Mouse (Mus musculus) neural tube, embryonic 15.5 days (tissue): ENCODE data around the gene Mib2. TPM values are rescaled to one million over a fixed set of nuclear protein-coding genes. Genes with fewer than 3 reads are reported as not detected.
A peak's percentile ranks its signal among the peaks of the same experiment; 100 is the strongest.
"Not testable (repeated sequence)": the region's sequence is repeated elsewhere in the genome, so short reads cannot be mapped to it uniquely, and the experiment has no call there.

Source experiments
- ATAC-seq: fragments of 200-750 bp; cut with Nextera tagmentation; 2 replicates; pipeline ENCODE4 v1.8.0; 2017; ENCODE audit warnings: mild to moderate bottlenecking, moderate TSS enrichment, moderate library complexity; ENCODE audit not compliant: low FRiP score
- H3K27ac ChIP-seq: fragments of 300-500 bp; sonication (generic); replicated peaks from 2 replicates; pipeline ENCODE4 v1.5.1; 2015; ENCODE audit warnings: mild to moderate bottlenecking, inconsistent platforms
- H3K27me3 ChIP-seq: fragments of 300-500 bp; sonication (generic); replicated peaks from 2 replicates; pipeline ENCODE4 v1.6.1; 2015; ENCODE audit warnings: inconsistent platforms
- H3K36me3 ChIP-seq: fragments of 300-500 bp; sonication (generic); 2 replicates; pipeline ENCODE4 v1.6.1; 2015; ENCODE audit warnings: inconsistent platforms
- H3K4me1 ChIP-seq: fragments of 300-500 bp; sonication (generic); 2 replicates; pipeline ENCODE4 v1.6.1; 2015; ENCODE audit warnings: inconsistent platforms
- H3K4me2 ChIP-seq: fragments of 300-500 bp; sonication (generic); 2 replicates; pipeline ENCODE4 v1.6.1; 2015; ENCODE audit warnings: inconsistent platforms, mild to moderate bottlenecking, moderate library complexity
- H3K4me3 ChIP-seq: fragments of 300-500 bp; sonication (generic); replicated peaks from 2 replicates; pipeline ENCODE4 v1.5.1; 2015; ENCODE audit warnings: mild to moderate bottlenecking, inconsistent platforms
- H3K9ac ChIP-seq: fragments of 300-500 bp; sonication (generic); replicated peaks from 2 replicates; pipeline ENCODE4 v1.6.1; 2015; ENCODE audit warnings: mild to moderate bottlenecking, inconsistent platforms
- H3K9me3 ChIP-seq: fragments of 300-500 bp; sonication (generic); replicated peaks from 2 replicates; pipeline ENCODE4 v1.6.1; 2016; ENCODE audit warnings: inconsistent platforms
- WGBS: fragments of 180-500 bp; shearing (Covaris S2); methylation state at CpG from one replicate; pipeline ENCODE4 v1.1.7; 2015; ENCODE audit warnings: mixed read lengths; 5-methylcytosine and 5-hydroxymethylcytosine counted together
- polyA plus RNA-seq: library from polyadenylated mRNA; unstranded; fragments of >200 nt; fragmentation: Nextera tagmentation; extraction: Ambion mirVana; gene quantifications from 2 replicates; pipeline ENCODE4 v1.2.1, GENCODE M21; 2015

Gene Mib2
- polyA plus RNA-seq, 1 experiment from 2014 or later = 54.7 TPM

- H3K4me1 ChIP-seq, H3K27me3 ChIP-seq, ATAC-seq, H3K27ac ChIP-seq, H3K4me2 ChIP-seq, H3K4me3 ChIP-seq, H3K9me3 ChIP-seq, H3K9ac ChIP-seq: not testable (repeated sequence)
- 96% methylated on average over 2 of the region's 2 CpGs for WGBS
- peaks cover 82% of the 10 kb centered on the region for H3K36me3 ChIP-seq
These were observed 23.7 kb downstream of the Mib2 start, which contains the start of gene Gm10563 for GRCm38 (mm10) chr4:155645308-155645707. Gene Gm10563, minus strand, starts transcription at chr4:155645408.

- H3K9ac ChIP-seq = no peak overlapping the region
- H3K9me3 ChIP-seq = no peaks in the 10 kb centered on the region
- WGBS = 91% methylated on average over 1 of the region's 1 CpGs
- no peaks in the 10 kb centered on the region for H3K27me3 ChIP-seq
- no peaks in the 10 kb centered on the region for H3K4me1 ChIP-seq
- no peak overlapping the region for H3K4me2 ChIP-seq
- H3K27ac ChIP-seq = no peak overlapping the region
- no peak for ATAC-seq
- peaks cover 79% of the 10 kb centered on the region for H3K36me3 ChIP-seq
- no peak overlapping the region for H3K4me3 ChIP-seq
These were observed 25.5 kb downstream of the Mib2 start for GRCm38 (mm10) chr4:155643531-155643930.

- Histone ChIP-seq H3K36me3 (peaks cover 88% of the 10 kb centered on the region), H3K27ac (no peak overlapping the region), H3K4me3 (no peak overlapping the region), H3K9me3 (no peaks in the 10 kb centered on the region), H3K27me3 (no peaks in the 10 kb centered on the region), H3K4me2 (no peak overlapping the region), H3K4me1 (no peaks in the 10 kb centered on the region), H3K9ac (no peak overlapping the region)
- ATAC-seq = no peak
These were observed 33.1 kb downstream of the Mib2 start for GRCm38 (mm10) chr4:155635766-155636499.

- ATAC-seq = no peak
- H3K27ac ChIP-seq = no peak overlapping the region
- H3K36me3 ChIP-seq = peaks cover 71% of the 10 kb centered on the region
- no peak overlapping the region for H3K4me2 ChIP-seq
- 92% methylated on average over 6 of the region's 6 CpGs for WGBS
- no peak overlapping the region for H3K9ac ChIP-seq
- H3K4me3 ChIP-seq = no peak overlapping the region
- no peaks in the 10 kb centered on the region for H3K27me3 ChIP-seq
- H3K9me3 ChIP-seq = no peaks in the 10 kb centered on the region
- peaks cover 3% of the 10 kb centered on the region for H3K4me1 ChIP-seq
These were observed 38.7 kb downstream of the Mib2 start for GRCm38 (mm10) chr4:155630267-155630666.

GRCm38 (mm10) chr4:155624338-155625291, 44.4 kb downstream of the Mib2 start, which contains the start of gene Cdk11b:
Gene Cdk11b, plus strand, starts transcription at chr4:155624854.
- H3K9me3 ChIP-seq = no peaks in the 10 kb centered on the region
- peak within 1 kb of the TSS; percentile 96 for H3K27ac ChIP-seq
- ATAC-seq = peak; percentile 100
- peak within 1 kb of the TSS; percentile 75 for H3K9ac ChIP-seq
- WGBS = under 1% methylated on average over 84 of the region's 84 CpGs
- H3K27me3 ChIP-seq = no peaks in the 10 kb centered on the region
- H3K4me2 ChIP-seq = peak within 1 kb of the TSS; percentile 63
- H3K4me3 ChIP-seq = peak within 1 kb of the TSS; percentile 95
- H3K4me1 ChIP-seq = peaks cover 11% of the 10 kb centered on the region
- H3K36me3 ChIP-seq = peaks cover 45% of the 10 kb centered on the region

GRCm38 (mm10) chr4:155618321-155618720, 50.7 kb downstream of the Mib2 start:
- H3K36me3 ChIP-seq = peaks cover 76% of the 10 kb centered on the region
- H3K4me2 ChIP-seq = no peak overlapping the region
- peaks cover under 1% of the 10 kb centered on the region; the same call in 1 of the 2 replicates for H3K4me1 ChIP-seq
- 95% methylated on average over 5 of the region's 5 CpGs for WGBS
- H3K9me3 ChIP-seq = no peaks in the 10 kb centered on the region
- no peak for ATAC-seq
- no peak overlapping the region for H3K27ac ChIP-seq
- H3K4me3 ChIP-seq = no peak overlapping the region
- no peak overlapping the region for H3K9ac ChIP-seq
- no peaks in the 10 kb centered on the region for H3K27me3 ChIP-seq

GRCm38 (mm10) chr4:155613264-155613663, 55.7 kb downstream of the Mib2 start:
- 95% methylated on average over 3 of the region's 3 CpGs for WGBS
- Histone ChIP-seq H3K4me3 (no peak overlapping the region), H3K9ac (no peak overlapping the region), H3K9me3 (no peaks in the 10 kb centered on the region), H3K36me3 (peaks cover 76% of the 10 kb centered on the region), H3K27ac (no peak overlapping the region), H3K27me3 (no peaks in the 10 kb centered on the region), H3K4me1 (no peaks in the 10 kb centered on the region), H3K4me2 (no peak overlapping the region)
- no peak for ATAC-seq

GRCm38 (mm10) chr4:155611860-155612259, 57.1 kb downstream of the Mib2 start:
- Histone ChIP-seq H3K27me3 (no peaks in the 10 kb centered on the region), H3K4me1 (no peaks in the 10 kb centered on the region), H3K4me2 (no peak overlapping the region), H3K36me3 (peaks cover 62% of the 10 kb centered on the region), H3K4me3 (no peak overlapping the region), H3K27ac (no peak overlapping the region), H3K9me3 (no peaks in the 10 kb centered on the region), H3K9ac (no peak overlapping the region)
- ATAC-seq = no peak
- 96% methylated on average over 3 of the region's 3 CpGs for WGBS

- Histone ChIP-seq H3K4me3 (no peak overlapping the region), H3K36me3 (peaks cover 22% of the 10 kb centered on the region), H3K27ac (no peak overlapping the region), H3K4me1 (peaks cover 21% of the 10 kb centered on the region), H3K27me3 (no peaks in the 10 kb centered on the region), H3K9ac (no peak overlapping the region), H3K9me3 (no peaks in the 10 kb centered on the region), H3K4me2 (no peak overlapping the region)
- no peak for ATAC-seq
- WGBS = 88% methylated on average over 2 of the region's 2 CpGs
These were observed 62.2 kb downstream of the Mib2 start for GRCm38 (mm10) chr4:155606825-155607224.

GRCm38 (mm10) chr4:155605132-155605531, 63.9 kb downstream of the Mib2 start:
- Histone ChIP-seq H3K4me1 (peaks cover 26% of the 10 kb centered on the region), H3K9ac (no peak overlapping the region), H3K4me3 (no peak overlapping the region), H3K27me3 (no peaks in the 10 kb centered on the region), H3K36me3 (peaks cover 9% of the 10 kb centered on the region), H3K27ac (no peak overlapping the region), H3K4me2 (no peak overlapping the region), H3K9me3 (no peaks in the 10 kb centered on the region)
- WGBS = 97% methylated on average over 4 of the region's 4 CpGs
- no peak for ATAC-seq
